Mouse (Mus musculus) CH12.LX (cell line): ENCODE results near the gene Dhx57. TPM values are rescaled to one million over a fixed set of nuclear protein-coding genes. Genes with fewer than 3 reads are reported as not detected.

Source experiments
- DNase-seq: peaks from one replicate; pipeline ENCODE4 v3.0.0-alpha.2; 2013; ENCODE audit errors: extremely low read depth
- H3K27ac ChIP-seq: 2 replicates; pipeline ENCODE4 v1.5.1; 2012; ENCODE audit warnings: low read depth, mild to moderate bottlenecking, control low read depth, moderate library complexity; ENCODE audit not compliant: insufficient read depth
- H3K27me3 ChIP-seq: replicated peaks from 2 replicates; pipeline ENCODE3; 2012; ENCODE audit warnings: inconsistent platforms
- H3K36me3 ChIP-seq, 2 experiments: replicated peaks in 1 of 2; 2 replicates each; pipeline versions ENCODE3 to v1.6.1; 2012; ENCODE audit warnings: inconsistent platforms in 1 of 2, low read length in 1 of 2, mild to moderate bottlenecking in 1 of 2, mixed read lengths in 1 of 2, moderate library complexity in 1 of 2; ENCODE audit not compliant: control insufficient read depth in 1 of 2, insufficient read depth in 1 of 2
- H3K4me1 ChIP-seq, 2 experiments: 2 replicates each; pipeline ENCODE4 v1.6.1; 2012; ENCODE audit warnings: inconsistent platforms in 1 of 2, moderate library complexity in 1 of 2; ENCODE audit not compliant: insufficient read depth in 2 of 2, control insufficient read depth in 1 of 2
- H3K4me2 ChIP-seq: 2 replicates; pipeline ENCODE4 v1.6.1; 2012; ENCODE audit warnings: low read depth, mild to moderate bottlenecking, control low read depth; ENCODE audit not compliant: poor library complexity, insufficient read depth, severe bottlenecking
- H3K4me3 ChIP-seq, 3 experiments: fragments of 150-350 bp in 1 of 3; sonication (generic) in 1 of 3; replicated peaks in 1 of 3; 2 replicates each; pipeline versions ENCODE3 to v1.5.1; 2011 to 2012; ENCODE audit warnings: low read depth in 2 of 3, low read length in 2 of 3, mild to moderate bottlenecking in 2 of 3, moderate library complexity in 2 of 3, control low read depth in 1 of 3, improper control_type of control experiment in 1 of 3, inconsistent platforms in 1 of 3, mixed read lengths in 1 of 3; ENCODE audit not compliant: poor library complexity in 1 of 3
- H3K79me2 ChIP-seq: replicated peaks from 2 replicates; pipeline ENCODE4 v1.6.1; 2012; ENCODE audit warnings: mild to moderate bottlenecking, moderate library complexity; ENCODE audit not compliant: control insufficient read depth, poor library complexity, insufficient read depth, severe bottlenecking; ENCODE audit errors: extremely low read depth
- H3K9ac ChIP-seq: 2 replicates; pipeline ENCODE4 v1.6.1; 2012; ENCODE audit warnings: low read depth, mild to moderate bottlenecking, control low read depth, moderate library complexity; ENCODE audit not compliant: insufficient read depth
- H3K9me3 ChIP-seq: replicated peaks from 2 replicates; pipeline ENCODE3; 2012; ENCODE audit warnings: low read length, inconsistent platforms, mixed read lengths
- CHD1 ChIP-seq: IDR thresholded peaks from 2 replicates; pipeline ENCODE4 v1.6.1; 2012; ENCODE audit warnings: low read depth, low read length, improper control_type of control experiment, inconsistent platforms
- CHD2 ChIP-seq: IDR thresholded peaks from 2 replicates; pipeline ENCODE4 v1.6.1; 2011; ENCODE audit warnings: low read length, improper control_type of control experiment
- CTCF ChIP-seq, 2 experiments: IDR thresholded peaks in 1 of 2; conservative IDR thresholded peaks in 1 of 2; 2 replicates each; pipeline ENCODE4 v1.5.1; 2011 to 2012; ENCODE audit warnings: low read depth in 2 of 2, low read length in 2 of 2, improper control_type of control experiment in 1 of 2, inconsistent platforms in 1 of 2, mild to moderate bottlenecking in 1 of 2, moderate library complexity in 1 of 2
- E2F4 ChIP-seq: IDR thresholded peaks from 2 replicates; pipeline ENCODE4 v1.6.1; 2011; ENCODE audit warnings: low read depth, low read length, improper control_type of control experiment; ENCODE audit not compliant: insufficient replicate concordance
- ELF1 ChIP-seq: IDR thresholded peaks from 2 replicates; pipeline ENCODE4 v1.6.1; 2014; ENCODE audit warnings: low read depth, mild to moderate bottlenecking, inconsistent platforms, low read length, improper control_type of control experiment
- ETS1 ChIP-seq: conservative IDR thresholded peaks from 2 replicates; pipeline ENCODE4 v1.6.1; 2012; ENCODE audit warnings: low read depth, mild to moderate bottlenecking, inconsistent platforms, low read length, improper control_type of control experiment, moderate library complexity
- GABPA ChIP-seq: IDR thresholded peaks from 2 replicates; pipeline ENCODE4 v1.6.1; 2012; ENCODE audit warnings: low read depth, low read length, improper control_type of control experiment, inconsistent platforms; ENCODE audit not compliant: insufficient replicate concordance
- IRF4 ChIP-seq: IDR thresholded peaks from 2 replicates; pipeline ENCODE4 v1.6.1; 2014; ENCODE audit warnings: low read depth, mild to moderate bottlenecking, inconsistent platforms, low read length, improper control_type of control experiment
- JUN ChIP-seq: IDR thresholded peaks from 2 replicates; pipeline ENCODE4 v1.6.1; 2011; ENCODE audit warnings: low read depth, mild to moderate bottlenecking, low read length, improper control_type of control experiment, moderate library complexity; ENCODE audit not compliant: insufficient read depth
- JUND ChIP-seq: conservative IDR thresholded peaks from 2 replicates; pipeline ENCODE4 v1.6.1; 2011; ENCODE audit warnings: low read depth, low read length, improper control_type of control experiment
- MAFK ChIP-seq: IDR thresholded peaks from 2 replicates; pipeline ENCODE4 v1.6.1; 2011; ENCODE audit warnings: low read length, improper control_type of control experiment; ENCODE audit not compliant: insufficient replicate concordance
- MAX ChIP-seq: IDR thresholded peaks from 2 replicates; pipeline ENCODE4 v1.6.1; 2011; ENCODE audit warnings: low read length, improper control_type of control experiment
- MEF2A ChIP-seq: IDR thresholded peaks from 2 replicates; pipeline ENCODE4 v1.6.1; 2014; ENCODE audit warnings: low read depth, mild to moderate bottlenecking, inconsistent platforms, low read length, improper control_type of control experiment, borderline replicate concordance
- MXI1 ChIP-seq: IDR thresholded peaks from 2 replicates; pipeline ENCODE4 v1.6.1; 2011; ENCODE audit warnings: mild to moderate bottlenecking, low read depth, low read length, improper control_type of control experiment
- MYC ChIP-seq: IDR thresholded peaks from 2 replicates; pipeline ENCODE4 v1.6.1; 2011; ENCODE audit warnings: low read depth, mild to moderate bottlenecking, improper control_type of control experiment, low read length
- NELFE ChIP-seq: IDR thresholded peaks from 2 replicates; pipeline ENCODE4 v1.6.1; 2011; ENCODE audit warnings: low read depth, low read length, improper control_type of control experiment
- NRF1 ChIP-seq: IDR thresholded peaks from 2 replicates; pipeline ENCODE4 v1.6.1; 2014; ENCODE audit warnings: low read depth, mild to moderate bottlenecking, inconsistent platforms, low read length, improper control_type of control experiment, moderate library complexity
- PAX5 ChIP-seq: IDR thresholded peaks from 2 replicates; pipeline ENCODE4 v1.6.1; 2012; ENCODE audit warnings: low read length, inconsistent platforms, mixed read lengths
- RAD21 ChIP-seq: IDR thresholded peaks from 2 replicates; pipeline ENCODE4 v1.6.1; 2011; ENCODE audit warnings: low read depth, mild to moderate bottlenecking, low read length, improper control_type of control experiment, moderate library complexity
- RCOR1 ChIP-seq: conservative IDR thresholded peaks from 2 replicates; pipeline ENCODE4 v1.6.1; 2012; ENCODE audit warnings: low read depth, mild to moderate bottlenecking, inconsistent platforms, low read length, improper control_type of control experiment
- SIN3A ChIP-seq: IDR thresholded peaks from 2 replicates; pipeline ENCODE4 v1.6.1; 2012; ENCODE audit warnings: low read length, improper control_type of control experiment, inconsistent platforms
- TBP ChIP-seq: conservative IDR thresholded peaks from 2 replicates; pipeline ENCODE4 v1.6.1; 2011; ENCODE audit warnings: low read depth, low read length, improper control_type of control experiment
- TCF12 ChIP-seq: IDR thresholded peaks from 2 replicates; pipeline ENCODE4 v1.6.1; 2014; ENCODE audit warnings: low read depth, mild to moderate bottlenecking, inconsistent platforms, low read length, improper control_type of control experiment
- ZC3H11A ChIP-seq: IDR thresholded peaks from 2 replicates; pipeline ENCODE4 v1.6.1; 2012; ENCODE audit warnings: low read depth, mild to moderate bottlenecking, inconsistent platforms, low read length, improper control_type of control experiment
- ZKSCAN1 ChIP-seq: IDR thresholded peaks from 2 replicates; pipeline ENCODE4 v1.6.1; 2012; ENCODE audit warnings: low read depth, inconsistent platforms, low read length, improper control_type of control experiment, borderline replicate concordance
- ZNF384 ChIP-seq: IDR thresholded peaks from 2 replicates; pipeline ENCODE4 v1.6.1; 2012; ENCODE audit warnings: low read depth, low read length, improper control_type of control experiment, inconsistent platforms
- dilution Hi-C: fragments of 300-500 bp; cut with MboI; formaldehyde crosslinking; loops from 2 replicates; pipeline ENCODE4 v1.14.3; 2020; ENCODE audit warnings: low sequenced_read_pairs; ENCODE audit not compliant: extremely low pct_unique_long_range_greater_than_20kb, extremely low pct_ligation_motif_present
- in situ Hi-C: fragments of 300-500 bp; cut with MboI; formaldehyde crosslinking; loops from 3 replicates; pipeline ENCODE4 v1.14.3; 2019; ENCODE audit warnings: low sequenced_read_pairs, low pct_ligation_motif_present, low pct_unique_long_range_greater_than_20kb, mixed read lengths
- polyA plus RNA-seq: library from polyadenylated mRNA; unstranded; fragments of >175 nt; gene quantifications from 2 replicates; pipeline ENCODE4 v1.2.1, GENCODE M21; 2012; ENCODE audit warnings: low read depth; ENCODE audit not compliant: insufficient read length
- total RNA-seq, 2 experiments: library from RNA; depleted of rRNA; stranded (reverse); fragments of 300-350 nt in 1 of 2; fragments of >200 nt in 1 of 2; gene quantifications; 2 replicates each; pipeline ENCODE4 v1.2.3; 2012 to 2014

Gene Dhx57
- total and polyA plus RNA-seq, 3 experiments: 20.3 to 22.4 (median 21.7) TPM

GRCm38 (mm10) chr17:80289280-80290073 is 799 bp downstream of the Dhx57 start:
- TF ChIP-seq MXI1 (0 out of 2 replicates have a peak, but pooled peaks have one; percentile 1), MYC (no peak), SIN3A (no peak)
- Histone ChIP-seq H3K4me1 (peaks cover 3 to 7% of the 10 kb centered on the region in 2 experiments; a peak in 3 of 4 replicates), H3K4me3 (peak overlapping the region; percentile 91 to 94 (median 92)), H3K27ac (peak overlapping the region; percentile 54), H3K27me3 (no peaks in the 10 kb centered on the region), H3K79me2 (peaks cover 23% of the 10 kb centered on the region), H3K36me3 (peaks cover 0 to 3% of the 10 kb centered on the region in 2 experiments), H3K9me3 (no peaks in the 10 kb centered on the region), H3K9ac (peak overlapping the region; percentile 63), H3K4me2 (peak overlapping the region; percentile 98)
- dilution Hi-C loops: no loop called here
- in situ Hi-C loops: loop anchor here (25.0 kb wide), 1 partner anchor 273 kb away; no protein-coding TSS in a partner anchor
- DNase-seq: no peak

GRCm38 (mm10) chr17:80288012-80288411 is 2.3 kb downstream of the Dhx57 start:
- H3K36me3 ChIP-seq: peaks cover 0 to 15% of the 10 kb centered on the region in 2 experiments
- peak; percentile 48 for DNase-seq
- dilution Hi-C loops: no loop called here
- in situ Hi-C loops: loop anchor here (25.0 kb wide), 1 partner anchor 274 kb away; no protein-coding TSS in a partner anchor
- peak overlapping the region; percentile 75 for H3K27ac ChIP-seq
- peaks cover 29% of the 10 kb centered on the region for H3K79me2 ChIP-seq
- H3K4me2 ChIP-seq: peak overlapping the region; percentile 98
- H3K27me3 ChIP-seq: no peaks in the 10 kb centered on the region
- TF ChIP-seq RAD21 (no peak), JUN (no peak), ZNF384 (no peak), TCF12 (no peak), GABPA (no peak), JUND (no peak), NELFE (no peak), ELF1 (peak; percentile 49; the same call in 1 of the 2 replicates), CHD2 (no peak), ZC3H11A (no peak), MEF2A (no peak), E2F4 (no peak), IRF4 (peak; percentile 32; the same call in 1 of the 2 replicates), PAX5 (no peak), CTCF (conservative IDR thresholded peaks at IDR 0.05 in 1 of 2, IDR thresholded peaks at IDR 0.05 in 1 of 2; ENCODE audit: low read depth in 2 of 2, low read length in 2 of 2) (no peak), TBP (no peak), NRF1 (no peak), CHD1 (no peak), ZKSCAN1 (no peak), ETS1 (no peak), MAFK (no peak), RCOR1 (no peak), SIN3A (peak; percentile 69; the same call in 1 of the 2 replicates), MAX (no peak)
- no peaks in the 10 kb centered on the region for H3K9me3 ChIP-seq
- peaks cover 3 to 21% of the 10 kb centered on the region in 2 experiments; a peak in 3 of 4 replicates for H3K4me1 ChIP-seq
- H3K9ac ChIP-seq: peak overlapping the region; percentile 63; the same call in 1 of the 2 replicates
- peak overlapping the region; percentile 91 to 94 (median 92) for H3K4me3 ChIP-seq
